Mouse (Mus musculus): ENCODE results near the gene Fam178b. TPM values are rescaled to one million over a fixed set of nuclear protein-coding genes. Genes with fewer than 3 reads are reported as not detected.

Fam178b gene
- polyA plus RNA-seq, 1 experiment from 2014 or later = 1.2 TPM

DNA sequence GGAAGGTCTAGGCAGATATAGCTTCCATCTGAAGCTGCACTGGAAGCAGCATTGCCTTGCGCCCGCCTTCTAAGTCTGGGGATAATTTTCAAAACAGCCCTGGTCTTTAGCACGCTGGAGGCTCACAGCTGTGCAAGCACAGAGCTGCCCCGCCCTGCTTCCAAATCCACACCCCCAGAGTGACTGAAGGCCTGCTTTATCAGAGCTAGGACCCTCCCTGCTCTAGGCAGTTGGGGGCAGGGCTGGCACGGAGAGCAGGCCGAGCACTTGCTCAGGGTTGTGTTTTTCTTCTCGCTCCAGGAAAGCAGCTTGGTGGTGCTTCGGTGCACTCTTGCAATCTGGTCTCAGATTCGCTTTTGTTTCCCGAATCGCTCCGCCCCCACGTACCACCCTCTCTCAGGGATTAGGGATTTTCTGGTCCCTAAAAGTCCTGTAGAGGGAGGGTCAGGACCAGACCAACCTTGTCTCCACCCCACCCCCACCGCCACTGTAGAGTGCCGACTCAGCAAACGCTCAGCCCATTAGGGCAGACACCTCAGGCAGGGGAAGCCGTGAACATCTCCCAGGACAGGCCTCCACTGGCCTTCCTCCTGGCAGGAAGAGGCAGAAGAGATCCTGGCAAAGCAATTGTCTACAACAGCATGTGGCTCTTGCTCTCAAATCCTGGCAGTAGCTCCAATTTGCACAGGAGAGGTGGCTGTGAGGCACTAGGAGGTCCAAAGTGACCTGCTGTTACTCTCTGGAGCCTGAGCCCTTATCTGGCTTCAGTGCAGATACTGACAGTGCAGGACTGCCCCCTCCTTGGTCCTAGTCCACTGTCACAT lies 102.4 kb downstream of the Fam178b start:
- peak; percentile 89 for ATAC-seq (ENCODE audit: insufficient number of reproducible peaks, low FRiP score, low TSS enrichment, low read depth)
- Histone ChIP-seq H3K4me1 (peaks cover 54% of the 10 kb centered on the region), H3K4me2 (peak overlapping the region; percentile 44), H3K36me3 (no peaks in the 10 kb centered on the region), H3K27ac (peak overlapping the region; percentile 89), H3K27me3 (no peaks in the 10 kb centered on the region), H3K9ac (no peak overlapping the region), H3K9me3 (no peaks in the 10 kb centered on the region), H3K4me3 (peak overlapping the region; percentile 21)
- under 1% methylated on average over 17 of the region's 17 CpGs for WGBS

DNA sequence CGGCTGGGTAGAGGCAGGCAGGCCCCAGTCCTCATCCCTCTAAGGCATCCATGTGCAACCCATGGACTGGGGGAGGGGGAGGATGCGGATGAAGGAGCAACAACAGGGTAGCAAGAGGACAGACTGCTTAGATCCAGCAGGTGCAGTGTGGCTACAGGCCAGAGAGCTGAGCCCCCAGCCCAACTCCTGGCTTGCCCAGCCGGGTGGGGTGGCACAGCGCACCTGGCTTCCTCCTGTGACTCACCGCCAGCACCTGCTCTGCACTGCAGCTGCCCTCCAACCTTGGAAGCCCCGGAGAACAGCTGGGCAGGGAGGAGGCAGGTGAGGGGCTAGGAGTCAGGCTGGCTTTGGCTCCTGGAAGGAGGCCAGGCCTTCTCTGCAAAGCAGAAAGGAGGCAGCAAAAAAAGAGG lies 103.0 kb downstream of the Fam178b start:
- Histone ChIP-seq H3K4me3 (peak overlapping the region; percentile 21; the same call in 1 of the 2 replicates), H3K9me3 (no peaks in the 10 kb centered on the region), H3K27ac (peak overlapping the region; percentile 89), H3K36me3 (no peaks in the 10 kb centered on the region), H3K4me1 (peaks cover 58% of the 10 kb centered on the region), H3K27me3 (no peaks in the 10 kb centered on the region), H3K9ac (no peak overlapping the region), H3K4me2 (peak overlapping the region; percentile 44)
- peak; percentile 56 for ATAC-seq (ENCODE audit: insufficient number of reproducible peaks, low FRiP score, low TSS enrichment, low read depth)
- whole genome bisulfite sequencing = 8% methylated on average over 6 of the region's 6 CpGs

DNA sequence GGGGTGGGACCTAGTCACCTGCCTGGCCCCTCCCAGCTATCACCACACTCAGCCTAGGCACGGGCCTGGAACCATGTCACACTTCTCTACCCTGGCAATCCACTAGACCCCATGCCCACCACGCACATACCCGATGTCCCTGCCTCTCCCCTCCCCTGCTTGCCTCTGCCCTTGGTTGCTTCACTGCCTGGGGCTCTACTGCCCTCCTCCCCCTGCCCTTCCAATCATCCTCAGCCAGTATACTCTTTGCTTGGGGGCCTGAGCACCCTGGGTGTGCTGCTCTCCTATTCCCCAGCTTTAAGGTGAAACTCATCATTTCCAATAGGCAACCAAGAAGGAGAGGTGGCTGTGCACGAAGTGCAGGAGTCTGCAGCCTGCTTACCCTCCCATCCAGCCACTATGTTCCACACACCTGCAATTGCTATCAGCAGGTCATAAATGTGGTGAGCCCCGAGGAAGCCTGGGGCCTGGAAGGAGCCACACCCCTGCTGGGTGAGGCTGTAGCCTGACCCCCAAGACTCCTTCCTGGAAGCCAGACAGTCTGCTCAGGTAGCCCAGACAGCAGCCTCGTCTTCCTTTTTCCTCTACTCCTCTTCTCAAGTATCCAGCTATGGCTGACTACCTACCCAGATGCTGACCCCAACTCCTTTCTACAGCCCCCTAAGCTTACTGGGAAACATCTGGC lies 105.8 kb downstream of the Fam178b start:
- no peak overlapping the region for H3K4me3 ChIP-seq
- H3K9me3 ChIP-seq = no peaks in the 10 kb centered on the region
- H3K4me1 ChIP-seq = peaks cover 65% of the 10 kb centered on the region
- H3K27ac ChIP-seq = no peak overlapping the region
- no peaks in the 10 kb centered on the region for H3K27me3 ChIP-seq
- no peak overlapping the region for H3K4me2 ChIP-seq
- WGBS = 38% methylated on average over 6 of the region's 6 CpGs
- no peaks in the 10 kb centered on the region for H3K36me3 ChIP-seq
- no peak overlapping the region for H3K9ac ChIP-seq
- ATAC-seq (ENCODE audit: insufficient number of reproducible peaks, low FRiP score, low TSS enrichment, low read depth) = no peak

DNA sequence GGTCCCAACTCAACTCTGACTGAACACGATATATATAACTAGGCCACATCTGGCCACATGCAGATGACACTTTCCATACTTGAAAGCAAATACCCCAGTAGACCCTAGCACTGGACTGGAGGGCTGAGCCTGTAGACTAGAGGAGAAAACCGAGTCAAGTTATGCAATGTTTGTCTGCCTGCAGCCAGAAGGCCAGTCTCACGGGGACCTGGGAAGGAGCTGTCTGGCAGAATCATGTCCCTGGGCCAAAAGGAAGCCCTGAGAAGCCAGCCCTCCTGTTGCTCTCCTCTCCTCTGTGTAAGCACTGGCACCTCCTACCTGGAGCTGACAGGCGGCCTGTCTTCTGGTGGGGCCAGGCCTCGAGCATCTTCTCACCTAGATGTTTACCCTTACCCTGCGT lies 107.6 kb downstream of the Fam178b start:
- Histone ChIP-seq H3K36me3 (no peaks in the 10 kb centered on the region), H3K9ac (no peak overlapping the region), H3K9me3 (no peaks in the 10 kb centered on the region), H3K4me3 (no peak overlapping the region), H3K27me3 (no peaks in the 10 kb centered on the region), H3K27ac (no peak overlapping the region), H3K4me2 (no peak overlapping the region), H3K4me1 (peaks cover 58% of the 10 kb centered on the region)
- ATAC-seq (ENCODE audit: insufficient number of reproducible peaks, low FRiP score, low TSS enrichment, low read depth) = no peak
- 50% methylated on average over 6 of the region's 6 CpGs for WGBS

DNA sequence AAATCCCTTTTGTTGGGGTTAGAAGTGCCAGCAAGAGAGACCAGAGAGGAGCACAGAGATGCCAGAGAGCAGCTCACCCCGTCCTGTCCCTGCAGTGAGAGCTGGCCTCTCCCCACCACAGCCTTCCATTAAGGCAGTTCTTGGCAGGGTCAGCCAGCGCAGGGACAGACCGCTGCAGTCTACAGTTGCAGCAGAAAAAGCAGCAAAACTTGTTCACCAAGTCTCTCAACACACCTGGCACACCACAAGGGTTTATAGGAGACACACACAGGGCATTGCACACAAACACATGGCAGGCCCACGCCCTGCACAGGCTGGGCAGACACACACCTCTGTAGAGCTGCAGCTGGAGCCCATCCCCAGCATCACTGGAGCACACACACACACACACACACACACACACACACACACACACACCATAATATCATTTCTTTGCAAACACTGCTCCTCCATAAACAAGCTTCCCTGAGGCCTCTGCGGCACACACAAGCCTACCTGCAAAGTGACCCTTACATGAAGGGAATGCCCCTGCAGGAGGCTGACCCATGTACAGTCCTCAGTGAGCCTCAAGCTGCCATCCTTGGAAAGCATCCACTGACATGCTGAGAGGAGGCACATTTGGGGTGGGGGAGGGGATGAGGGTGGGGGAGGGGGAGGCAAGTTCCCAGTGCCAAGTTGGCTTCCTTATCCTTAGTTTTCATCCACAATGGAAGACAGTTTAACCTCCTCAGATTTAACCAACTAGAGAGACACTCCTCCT lies 108.6 kb downstream of the Fam178b start:
- ATAC-seq (ENCODE audit: insufficient number of reproducible peaks, low FRiP score, low TSS enrichment, low read depth) = no peak; the same call in 1 of the 2 replicates
- Histone ChIP-seq H3K27ac (peak overlapping the region; percentile 39), H3K4me3 (no peak overlapping the region), H3K4me1 (peaks cover 55% of the 10 kb centered on the region), H3K27me3 (no peaks in the 10 kb centered on the region), H3K9ac (no peak overlapping the region), H3K4me2 (no peak overlapping the region), H3K36me3 (no peaks in the 10 kb centered on the region), H3K9me3 (no peaks in the 10 kb centered on the region)
- 67% methylated on average over 5 of the region's 5 CpGs for WGBS

DNA sequence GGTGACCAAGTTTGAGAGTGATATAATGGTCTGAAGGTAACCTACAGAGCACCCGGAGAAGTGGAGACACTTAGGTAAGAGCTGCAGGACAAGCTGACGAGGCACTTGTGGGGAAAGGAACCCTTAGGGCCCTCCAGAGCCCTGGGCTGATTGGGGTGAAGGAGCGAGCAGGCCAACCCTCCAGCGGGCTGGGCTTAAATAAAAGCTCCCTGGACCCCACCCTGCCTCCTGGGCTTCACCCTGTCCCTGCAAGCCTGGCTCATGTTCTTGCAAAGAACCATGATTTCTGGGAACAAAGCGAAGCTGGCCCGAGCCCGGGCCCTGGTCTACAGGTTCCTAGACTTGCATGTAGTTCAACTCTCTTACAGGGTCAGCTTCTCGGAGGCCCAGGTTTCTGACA lies 109.5 kb downstream of the Fam178b start:
- H3K9me3 ChIP-seq = no peaks in the 10 kb centered on the region
- H3K9ac ChIP-seq = no peak overlapping the region
- peaks cover 60% of the 10 kb centered on the region for H3K4me1 ChIP-seq
- 68% methylated on average over 8 of the region's 8 CpGs for WGBS
- H3K27me3 ChIP-seq = no peaks in the 10 kb centered on the region
- ATAC-seq (ENCODE audit: insufficient number of reproducible peaks, low FRiP score, low TSS enrichment, low read depth) = no peak
- H3K27ac ChIP-seq = peak overlapping the region; percentile 39
- no peak overlapping the region for H3K4me2 ChIP-seq
- H3K4me3 ChIP-seq = no peak overlapping the region
- no peaks in the 10 kb centered on the region for H3K36me3 ChIP-seq

DNA sequence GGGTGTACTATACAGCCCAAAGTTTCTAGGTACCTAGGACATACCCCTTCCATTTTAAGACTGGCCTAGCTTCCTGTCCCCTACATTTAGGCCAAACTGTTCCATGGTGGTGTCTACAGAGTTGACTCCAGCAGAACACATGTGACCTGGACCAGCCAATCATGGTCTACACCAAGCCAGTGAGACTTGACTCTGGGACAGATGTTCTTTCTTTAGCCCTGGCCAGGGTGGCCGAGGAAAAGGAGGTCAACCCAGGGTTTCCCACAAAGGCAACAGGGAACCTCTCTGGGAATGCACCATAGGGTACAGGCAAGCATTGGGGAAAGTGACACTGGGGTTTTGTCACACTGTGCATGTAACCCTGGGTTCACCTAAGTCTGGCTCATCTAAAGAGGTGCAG lies 110.3 kb downstream of the Fam178b start:
- H3K4me2 ChIP-seq = no peak overlapping the region
- 57% methylated on average over 1 of the region's 1 CpGs for WGBS
- H3K9me3 ChIP-seq = no peaks in the 10 kb centered on the region
- H3K27ac ChIP-seq = no peak overlapping the region
- no peak overlapping the region for H3K9ac ChIP-seq
- H3K36me3 ChIP-seq = no peaks in the 10 kb centered on the region
- peaks cover 68% of the 10 kb centered on the region for H3K4me1 ChIP-seq
- no peak for ATAC-seq (ENCODE audit: insufficient number of reproducible peaks, low FRiP score, low TSS enrichment, low read depth)
- H3K4me3 ChIP-seq = no peak overlapping the region
- H3K27me3 ChIP-seq = no peaks in the 10 kb centered on the region

DNA sequence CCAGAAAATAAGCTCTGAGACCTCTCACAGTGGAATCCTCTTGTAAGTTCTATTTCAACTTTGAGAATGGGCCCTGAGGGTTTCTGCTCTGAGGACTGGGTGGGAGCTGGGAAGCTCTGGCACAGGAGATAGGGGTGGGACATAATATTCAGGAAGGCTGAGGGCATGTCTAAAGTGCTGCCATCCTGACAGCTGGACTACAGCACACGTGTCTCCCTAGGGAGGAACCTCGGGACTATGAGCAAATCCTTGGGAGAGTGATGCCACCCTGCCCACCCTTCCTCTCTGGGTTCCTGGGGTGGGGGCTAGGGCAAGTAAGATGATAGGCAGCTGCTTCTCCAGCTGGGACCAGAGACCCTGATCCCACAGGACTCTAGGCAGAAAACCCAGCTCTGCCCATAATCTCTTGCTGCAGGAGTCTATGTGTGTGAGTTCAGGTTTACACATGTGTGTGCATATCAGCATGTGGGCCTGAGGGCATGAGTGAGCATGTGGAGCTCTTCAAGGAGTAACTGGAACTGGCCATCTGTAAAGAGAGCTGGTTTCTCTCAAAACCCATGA lies 110.8 kb downstream of the Fam178b start:
- H3K4me1 ChIP-seq = peaks cover 65% of the 10 kb centered on the region
- ATAC-seq (ENCODE audit: insufficient number of reproducible peaks, low FRiP score, low TSS enrichment, low read depth) = no peak
- no peaks in the 10 kb centered on the region for H3K9me3 ChIP-seq
- no peak overlapping the region for H3K4me2 ChIP-seq
- no peaks in the 10 kb centered on the region for H3K27me3 ChIP-seq
- 63% methylated on average over 2 of the region's 2 CpGs for WGBS
- H3K27ac ChIP-seq = no peak overlapping the region
- no peaks in the 10 kb centered on the region for H3K36me3 ChIP-seq
- no peak overlapping the region for H3K4me3 ChIP-seq
- no peak overlapping the region for H3K9ac ChIP-seq

DNA sequence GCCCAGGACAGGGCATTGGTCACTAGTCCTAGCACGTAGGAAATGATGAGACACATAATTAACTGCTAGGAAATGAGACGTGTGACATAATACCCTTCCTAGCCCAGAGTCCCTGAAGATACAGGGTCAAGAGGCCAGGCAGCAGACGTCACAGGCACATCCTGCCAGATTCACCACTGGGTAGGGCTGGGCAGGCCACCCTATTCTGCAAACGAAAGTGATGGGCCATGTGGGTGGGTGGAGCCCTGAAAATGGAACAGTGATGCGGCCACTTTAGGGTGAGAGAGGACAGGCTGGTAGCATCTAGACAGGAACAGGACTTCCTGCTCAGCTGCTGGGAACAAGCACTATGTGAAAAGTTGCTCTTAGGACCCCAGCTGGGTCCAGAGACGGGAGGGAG lies 111.4 kb downstream of the Fam178b start:
- Histone ChIP-seq H3K9ac (no peak overlapping the region), H3K4me1 (peaks cover 61% of the 10 kb centered on the region), H3K4me2 (no peak overlapping the region), H3K27ac (no peak overlapping the region), H3K9me3 (no peaks in the 10 kb centered on the region), H3K4me3 (no peak overlapping the region), H3K36me3 (no peaks in the 10 kb centered on the region), H3K27me3 (no peaks in the 10 kb centered on the region)
- WGBS = 47% methylated on average over 6 of the region's 6 CpGs
- ATAC-seq (ENCODE audit: insufficient number of reproducible peaks, low FRiP score, low TSS enrichment, low read depth) = no peak

DNA sequence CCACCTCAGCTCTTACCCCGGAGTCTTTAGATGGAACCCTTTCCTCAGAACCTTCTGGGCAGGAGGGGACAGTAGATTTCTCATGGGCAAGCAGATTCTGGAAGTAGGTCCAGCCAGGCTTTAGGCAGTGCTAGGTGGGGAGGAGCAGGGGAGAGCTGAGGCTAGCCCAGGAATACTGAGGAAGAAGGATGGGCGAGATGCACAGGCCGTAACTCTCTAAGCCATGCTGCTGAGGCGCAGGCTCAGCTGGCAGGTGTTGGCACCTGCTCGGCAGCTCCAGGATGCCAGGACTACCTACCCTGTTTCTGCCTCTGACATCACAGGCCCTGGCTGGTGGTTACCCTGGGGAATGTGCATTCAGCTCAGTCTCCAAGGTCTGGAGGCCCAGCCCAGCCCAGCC lies 112.7 kb downstream of the Fam178b start:
- 82% methylated on average over 5 of the region's 5 CpGs for WGBS
- ATAC-seq (ENCODE audit: insufficient number of reproducible peaks, low FRiP score, low TSS enrichment, low read depth) = no peak
- H3K4me1 ChIP-seq = peaks cover 60% of the 10 kb centered on the region

DNA sequence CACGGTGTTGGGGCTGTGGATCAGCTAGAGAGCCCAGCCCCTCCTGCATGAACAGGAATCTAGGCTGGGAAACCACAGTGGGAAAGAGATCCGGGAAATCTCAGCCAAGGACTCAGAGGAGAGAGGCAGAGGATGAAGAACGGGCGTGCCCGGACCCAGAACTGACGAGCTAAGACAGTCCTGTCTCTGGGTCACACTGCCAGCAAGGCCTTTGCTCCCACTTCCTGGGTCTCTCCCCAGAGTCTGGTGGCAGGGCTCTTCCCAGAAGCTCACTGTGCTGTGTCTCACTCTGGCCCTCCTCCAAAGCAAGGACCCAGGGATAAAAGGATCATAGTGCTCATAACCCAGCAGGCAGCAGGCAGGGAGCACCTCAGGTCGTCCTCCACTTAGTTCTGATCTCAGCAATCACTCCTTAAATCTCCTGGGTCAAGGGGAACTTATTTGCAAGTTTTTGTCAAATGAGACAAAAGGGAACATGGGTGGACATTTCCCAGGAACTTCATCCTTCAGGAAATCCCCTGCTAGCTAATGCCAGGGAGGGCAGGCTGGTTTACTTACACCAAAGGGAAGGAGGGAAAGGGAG lies 113.2 kb downstream of the Fam178b start:
- Histone ChIP-seq H3K9me3 (no peaks in the 10 kb centered on the region), H3K27me3 (no peaks in the 10 kb centered on the region), H3K4me2 (no peak overlapping the region), H3K9ac (no peak overlapping the region), H3K4me3 (no peak overlapping the region), H3K27ac (no peak overlapping the region; the same call in 1 of the 2 replicates), H3K36me3 (no peaks in the 10 kb centered on the region), H3K4me1 (peaks cover 57% of the 10 kb centered on the region)
- 48% methylated on average over 7 of the region's 7 CpGs for WGBS
- ATAC-seq (ENCODE audit: insufficient number of reproducible peaks, low FRiP score, low TSS enrichment, low read depth) = no peak

More for the DNA sequence above, 112.7 kb downstream of the Fam178b start:
- no peak overlapping the region for H3K4me3 ChIP-seq
- no peaks in the 10 kb centered on the region for H3K36me3 ChIP-seq
- no peaks in the 10 kb centered on the region for H3K9me3 ChIP-seq
- no peak overlapping the region for H3K4me2 ChIP-seq
- no peak overlapping the region for H3K9ac ChIP-seq
- no peaks in the 10 kb centered on the region for H3K27me3 ChIP-seq
- no peak overlapping the region for H3K27ac ChIP-seq

Measured in limb, embryonic 15.5 days (tissue).